Comparison of ENCODE assay signal across 13 mouse cellular contexts in genomic region chr2:21059618-21060346, GRCm38 (mm10).
DNase-seq lines count a peak whose midpoint lies in the region; ATAC-seq and TF ChIP-seq lines count a peak whose summit lies in the region.
"Had no signal": no experiment of that assay in that cellular context is flagged by ENCODE, and none has a peak within 500 bp of the region (broad histone marks: within the 10 kb centered on the region; RNA-seq: fewer than 3 reads in every experiment).

No protein-coding gene starts in this region.

- no peaks in the 10 kb centered on the region; the same call in 1 of the 2 replicates for H3K9me3 ChIP-seq in forebrain, embryonic 16.5 days (ENCODE audit: control insufficient read depth, low read length)
- no peaks in the 10 kb centered on the region for H3K9me3 ChIP-seq in midbrain, embryonic 10.5 days (replicated peaks)
- no peaks in the 10 kb centered on the region for H3K9me3 ChIP-seq in neural tube, embryonic 14.5 days (ENCODE audit: control insufficient read depth, low read length)
- no peaks in the 10 kb centered on the region for H3K9me3 ChIP-seq in limb, embryonic 10.5 days (replicated peaks)
- H3K9me3 ChIP-seq in intestine, embryonic 15.5 days, result no peaks in the 10 kb centered on the region
- H3K9me3 ChIP-seq: G1E had no signal

- peak; percentile 34 for ATAC-seq in forebrain, embryonic 16.5 days
- ATAC-seq in neural tube, embryonic 14.5 days (ENCODE audit: low read depth), result 0 out of 2 replicates have a peak, but pooled peaks have one; percentile 36
- ATAC-seq in intestine, embryonic 15.5 days, result no peak
- ATAC-seq: liver, postnatal 0 days had no signal

- H3K4me3 ChIP-seq in left cerebral cortex, adult 2 months, result no peak overlapping the region
- no peak overlapping the region for H3K4me3 ChIP-seq in forebrain, embryonic 16.5 days (replicated peaks; ENCODE audit: low read length)
- no peak overlapping the region; the same call in 1 of the 2 replicates for H3K4me3 ChIP-seq in midbrain, embryonic 10.5 days
- no peak overlapping the region for H3K4me3 ChIP-seq in neural tube, embryonic 14.5 days (ENCODE audit: low read depth, low read length)
- no peak overlapping the region for H3K4me3 ChIP-seq in limb, embryonic 10.5 days
- H3K4me3 ChIP-seq in intestine, embryonic 15.5 days (replicated peaks), result no peak overlapping the region

- 4% methylated on average over 3 of the region's 3 CpGs for WGBS in forebrain, embryonic 16.5 days
- WGBS in midbrain, embryonic 10.5 days, result 10% methylated on average over 3 of the region's 3 CpGs
- WGBS in neural tube, embryonic 14.5 days, result 7% methylated on average over 3 of the region's 3 CpGs
- WGBS in limb, embryonic 10.5 days, result 54% methylated on average over 3 of the region's 3 CpGs
- WGBS in intestine, embryonic 15.5 days, result 48% methylated on average over 3 of the region's 3 CpGs

- no peaks in the 10 kb centered on the region for H3K27me3 ChIP-seq in forebrain, embryonic 16.5 days (replicated peaks; ENCODE audit: control insufficient read depth, insufficient read depth, low read length)
- no peaks in the 10 kb centered on the region for H3K27me3 ChIP-seq in midbrain, embryonic 10.5 days (ENCODE audit: low read depth, poor library complexity, severe bottlenecking)
- no peaks in the 10 kb centered on the region for H3K27me3 ChIP-seq in neural tube, embryonic 14.5 days (ENCODE audit: control insufficient read depth, insufficient read depth, low read length)
- H3K27me3 ChIP-seq in limb, embryonic 10.5 days (ENCODE audit: low read depth, poor library complexity, severe bottlenecking), result no peaks in the 10 kb centered on the region
- H3K27me3 ChIP-seq in intestine, embryonic 15.5 days (replicated peaks), result no peaks in the 10 kb centered on the region

- intact Hi-C loops in left cerebral cortex, adult 2 months (cut with DNase I), result loop anchor here (5.0 kb wide), 1 partner anchor 83 kb away; no protein-coding TSS in a partner anchor
- intact Hi-C loops in left cerebral cortex, postnatal 36 days (cut with DNase I), result no loop called here

- peak overlapping the region; percentile 36; the same call in 1 of the 2 replicates for H3K27ac ChIP-seq in left cerebral cortex, adult 2 months
- H3K27ac ChIP-seq in forebrain, embryonic 16.5 days (ENCODE audit: low read length), result peak overlapping the region; percentile 77
- peak overlapping the region; percentile 82 for H3K27ac ChIP-seq in midbrain, embryonic 10.5 days (replicated peaks)
- H3K27ac ChIP-seq in neural tube, embryonic 14.5 days (ENCODE audit: low read depth, low read length), result peak overlapping the region; percentile 80; the same call in 1 of the 2 replicates
- no peak overlapping the region for H3K27ac ChIP-seq in limb, embryonic 10.5 days
- no peak overlapping the region for H3K27ac ChIP-seq in intestine, embryonic 15.5 days

- no peaks in the 10 kb centered on the region for H3K36me3 ChIP-seq in forebrain, embryonic 16.5 days (ENCODE audit: control insufficient read depth, insufficient read depth)
- no peaks in the 10 kb centered on the region for H3K36me3 ChIP-seq in midbrain, embryonic 10.5 days
- H3K36me3 ChIP-seq in neural tube, embryonic 14.5 days (ENCODE audit: control insufficient read depth, insufficient read depth, low read length), result no peaks in the 10 kb centered on the region
- H3K36me3 ChIP-seq in limb, embryonic 10.5 days, result no peaks in the 10 kb centered on the region
- no peaks in the 10 kb centered on the region for H3K36me3 ChIP-seq in intestine, embryonic 15.5 days
- H3K36me3 ChIP-seq: G1E had no signal

- H3K4me2 ChIP-seq in forebrain, embryonic 16.5 days (ENCODE audit: low read length), result no peak overlapping the region
- H3K4me2 ChIP-seq in neural tube, embryonic 14.5 days (ENCODE audit: low read depth, low read length), result no peak overlapping the region
- H3K4me2 ChIP-seq in intestine, embryonic 15.5 days (replicated peaks), result no peak overlapping the region

- peaks cover 23% of the 10 kb centered on the region for H3K4me1 ChIP-seq in forebrain, embryonic 16.5 days (replicated peaks; ENCODE audit: control insufficient read depth, insufficient read depth, low read length)
- H3K4me1 ChIP-seq in midbrain, embryonic 10.5 days, result peaks cover 19% of the 10 kb centered on the region
- H3K4me1 ChIP-seq in neural tube, embryonic 14.5 days (ENCODE audit: control insufficient read depth, insufficient read depth, low read length), result peaks cover 8% of the 10 kb centered on the region
- H3K4me1 ChIP-seq in limb, embryonic 10.5 days, result peaks cover 6% of the 10 kb centered on the region; the same call in 1 of the 2 replicates
- H3K4me1 ChIP-seq in intestine, embryonic 15.5 days (replicated peaks), result no peaks in the 10 kb centered on the region

- peak overlapping the region; percentile 18; the same call in 1 of the 2 replicates for H3K9ac ChIP-seq in forebrain, embryonic 16.5 days (replicated peaks; ENCODE audit: low read depth, low read length)
- H3K9ac ChIP-seq in neural tube, embryonic 14.5 days (replicated peaks; ENCODE audit: low read depth, low read length), result no peak overlapping the region
- no peak overlapping the region for H3K9ac ChIP-seq in intestine, embryonic 15.5 days
- H3K9ac ChIP-seq: liver, postnatal 0 days had no signal

- DNase-seq in left cerebral cortex, adult 2 months (ENCODE audit: extremely low spot score in 1 of 2, low spot score in 2 of 2), result no peak
- no peak for DNase-seq in left cerebral cortex, postnatal 36 days (ENCODE audit: low spot score in 2 of 2)
- DNase-seq in midbrain, embryonic 10.5 days (ENCODE audit: low spot score), result peak; percentile 15
- DNase-seq in limb, embryonic 10.5 days (ENCODE audit: low spot score), result no peak
- DNase-seq in gastrocnemius, adult 8-10 months (ENCODE audit: low spot score in 2 of 2), result no peak
- DNase-seq: adrenal gland, adult 8-10 months; heart, adult 18-20 months; kidney, postnatal 14 days; liver, postnatal 0 days had no signal

- no peak for TF ChIP-seq CTCF in left cerebral cortex, adult 2 months (IDR thresholded peaks at IDR 0.05)

Comparison
In these comparisons a context has a peak if more than half of its experiments do, and no peak if none do; other contexts are left out.
1. H3K27ac ChIP-seq: peak in left cerebral cortex, adult 2 months (single experiment), forebrain, embryonic 16.5 days (single experiment), midbrain, embryonic 10.5 days (single experiment) and neural tube, embryonic 14.5 days (single experiment); none in limb, embryonic 10.5 days (single experiment) and intestine, embryonic 15.5 days (single experiment).